Mouse (Mus musculus): ENCODE measurements around the gene Chrna3. TPM values are rescaled to one million over a fixed set of nuclear protein-coding genes. Genes with fewer than 3 reads are reported as not detected.

The Chrna3 gene
- polyA plus RNA-seq (2011; ENCODE audit: insufficient read depth, insufficient read length, low replicate concordance, missing spikeins), result not detected in 2 replicates

DNA sequence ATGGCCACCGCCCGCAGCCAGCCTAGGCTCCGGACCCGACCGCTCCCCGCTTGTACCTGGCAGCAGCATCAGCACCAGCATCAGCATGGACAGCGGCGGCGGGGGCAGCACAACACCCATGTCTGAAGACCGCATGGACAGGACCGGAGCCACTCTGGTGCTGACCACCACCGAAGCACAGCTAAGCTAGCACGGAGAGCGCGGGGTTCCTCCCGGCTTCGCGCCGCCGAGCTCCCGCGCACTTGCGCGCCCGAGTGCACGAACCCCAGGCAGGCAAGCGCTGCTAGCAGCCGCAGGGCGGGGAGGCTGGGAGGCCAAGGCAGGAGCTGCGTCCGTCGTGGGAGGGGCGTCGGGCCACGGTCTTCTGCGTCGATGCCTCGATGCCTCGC lies at the start of gene Chrna3:
Chrna3 (minus strand) TSS at position 288 of the 389 bp plus-strand sequence.
- no peak within 1 kb of the TSS for H3K27ac ChIP-seq (ENCODE audit: control insufficient read depth, insufficient read depth, low read depth, low read length, poor library complexity)
- WGBS, result 3% methylated on average over 39 of the region's 39 CpGs
- no peak within 1 kb of the TSS for H3K4me3 ChIP-seq (replicated peaks; ENCODE audit: control insufficient read depth, low read depth, low read length)
- H3K4me1 ChIP-seq (ENCODE audit: control insufficient read depth, insufficient read depth, low read length), result no peaks in the 10 kb centered on the region
- TF ChIP-seq CTCF (IDR thresholded peaks at IDR 0.05; ENCODE audit: control insufficient read depth, insufficient read depth, low read length) (no peak), POLR2A (IDR thresholded peaks at IDR 0.05; ENCODE audit: borderline replicate concordance, control insufficient read depth, low read depth, low read length) (no peak)

- TF ChIP-seq POLR2A (IDR thresholded peaks at IDR 0.05; ENCODE audit: borderline replicate concordance, control insufficient read depth, low read depth, low read length), result no peak
- TF ChIP-seq CTCF (IDR thresholded peaks at IDR 0.05; ENCODE audit: control insufficient read depth, insufficient read depth, low read length), result no peak
- WGBS, result 9% methylated on average over 5 of the region's 5 CpGs
- H3K27ac ChIP-seq (ENCODE audit: control insufficient read depth, insufficient read depth, low read depth, low read length, poor library complexity), result no peak overlapping the region
- H3K4me1 ChIP-seq (ENCODE audit: control insufficient read depth, insufficient read depth, low read length), result no peaks in the 10 kb centered on the region
- H3K4me3 ChIP-seq (replicated peaks; ENCODE audit: control insufficient read depth, low read depth, low read length), result no peak overlapping the region
Observed at GRCm38 (mm10) chr9:55067965-55068265, 41.6 kb upstream of the Chrna3 start.

- no peaks in the 10 kb centered on the region for H3K4me1 ChIP-seq (ENCODE audit: control insufficient read depth, insufficient read depth, low read length)
- 75% methylated on average over 8 of the region's 8 CpGs for WGBS
- H3K4me3 ChIP-seq (replicated peaks; ENCODE audit: control insufficient read depth, low read depth, low read length), result no peak overlapping the region
- H3K27ac ChIP-seq (ENCODE audit: control insufficient read depth, insufficient read depth, low read depth, low read length, poor library complexity), result no peak overlapping the region
- no peak for TF ChIP-seq POLR2A (IDR thresholded peaks at IDR 0.05; ENCODE audit: borderline replicate concordance, control insufficient read depth, low read depth, low read length)
- TF ChIP-seq CTCF (IDR thresholded peaks at IDR 0.05; ENCODE audit: control insufficient read depth, insufficient read depth, low read length), result no peak
Observed at GRCm38 (mm10) chr9:55067260-55067964, 41.0 kb upstream of the Chrna3 start.

GRCm38 (mm10) chr9:55065241-55065640 lies 38.9 kb upstream of the Chrna3 start:
- 80% methylated on average over 9 of the region's 9 CpGs for WGBS
- no peaks in the 10 kb centered on the region for H3K4me1 ChIP-seq (ENCODE audit: control insufficient read depth, insufficient read depth, low read length)
- H3K27ac ChIP-seq (ENCODE audit: control insufficient read depth, insufficient read depth, low read depth, low read length, poor library complexity), result no peak overlapping the region
- TF ChIP-seq CTCF (IDR thresholded peaks at IDR 0.05; ENCODE audit: control insufficient read depth, insufficient read depth, low read length), result no peak
- no peak for TF ChIP-seq POLR2A (IDR thresholded peaks at IDR 0.05; ENCODE audit: borderline replicate concordance, control insufficient read depth, low read depth, low read length)
- H3K4me3 ChIP-seq (replicated peaks; ENCODE audit: control insufficient read depth, low read depth, low read length), result no peak overlapping the region

DNA sequence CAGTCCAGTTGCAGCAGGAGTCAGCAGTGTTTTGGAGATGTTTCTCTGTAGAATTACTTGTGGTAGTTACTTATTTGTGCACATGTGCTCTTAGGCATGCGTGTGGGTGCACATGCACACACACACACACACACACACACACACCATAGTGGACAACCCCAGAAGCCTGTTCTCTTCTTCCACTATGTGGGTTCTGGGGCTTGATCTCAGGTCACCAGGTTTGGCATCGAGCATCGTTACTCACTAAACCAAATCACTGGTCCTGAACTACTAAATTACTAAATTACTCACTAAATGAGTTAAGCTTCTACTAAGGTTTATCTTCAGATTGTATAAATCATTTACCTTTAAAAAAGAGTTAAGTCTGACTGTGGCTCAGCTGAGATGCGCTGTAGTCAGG lies 31.7 kb upstream of the Chrna3 start:
- TF ChIP-seq POLR2A (IDR thresholded peaks at IDR 0.05; ENCODE audit: borderline replicate concordance, control insufficient read depth, low read depth, low read length) (no peak), CTCF (IDR thresholded peaks at IDR 0.05; ENCODE audit: control insufficient read depth, insufficient read depth, low read length) (no peak)
- whole genome bisulfite sequencing, result 80% methylated on average over 4 of the region's 4 CpGs
- no peaks in the 10 kb centered on the region for H3K4me1 ChIP-seq (ENCODE audit: control insufficient read depth, insufficient read depth, low read length)
- no peak overlapping the region for H3K27ac ChIP-seq (ENCODE audit: control insufficient read depth, insufficient read depth, low read depth, low read length, poor library complexity)
- no peak overlapping the region for H3K4me3 ChIP-seq (replicated peaks; ENCODE audit: control insufficient read depth, low read depth, low read length)

- no peak overlapping the region for H3K4me3 ChIP-seq (replicated peaks; ENCODE audit: control insufficient read depth, low read depth, low read length)
- WGBS, result 84% methylated on average over 2 of the region's 2 CpGs
- no peak for TF ChIP-seq POLR2A (IDR thresholded peaks at IDR 0.05; ENCODE audit: borderline replicate concordance, control insufficient read depth, low read depth, low read length)
- TF ChIP-seq CTCF (IDR thresholded peaks at IDR 0.05; ENCODE audit: control insufficient read depth, insufficient read depth, low read length), result no peak
- no peaks in the 10 kb centered on the region for H3K4me1 ChIP-seq (ENCODE audit: control insufficient read depth, insufficient read depth, low read length)
- no peak overlapping the region for H3K27ac ChIP-seq (ENCODE audit: control insufficient read depth, insufficient read depth, low read depth, low read length, poor library complexity)
Observed at GRCm38 (mm10) chr9:55055386-55055930, 29.1 kb upstream of the Chrna3 start.

DNA sequence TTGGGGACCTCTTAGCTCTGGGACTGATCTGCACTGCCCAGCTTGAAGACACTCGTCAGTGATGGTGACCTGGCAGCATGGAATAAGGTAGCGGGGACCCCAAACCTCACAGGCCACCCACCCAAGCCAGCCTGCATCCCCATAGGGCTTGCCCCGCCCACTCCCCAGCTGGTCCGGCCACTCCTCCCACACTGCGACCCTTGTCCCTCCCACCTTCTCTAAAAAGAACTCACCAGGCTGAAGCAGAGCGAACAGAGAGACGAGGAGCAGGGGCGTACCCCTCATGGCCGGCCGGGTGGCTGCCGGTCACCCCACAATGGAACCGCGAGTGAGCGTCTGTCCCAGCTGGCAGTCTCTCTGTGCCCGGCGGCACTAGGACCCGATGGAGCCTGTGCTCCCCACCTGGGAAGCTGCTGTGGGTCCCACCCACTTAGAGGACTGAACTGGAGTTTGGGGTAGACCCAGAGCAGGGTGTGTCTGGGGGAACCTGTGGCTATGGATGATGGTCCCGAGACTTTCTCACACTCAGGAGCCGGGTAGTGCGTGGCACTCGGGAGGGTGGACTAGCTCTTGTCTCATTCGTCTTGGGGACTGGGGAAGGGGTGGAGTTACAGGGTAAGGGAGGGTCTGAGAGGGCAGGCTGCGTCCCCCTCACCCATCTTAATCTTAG lies 22.0 kb upstream of the Chrna3 start, which contains the start of gene Chrnb4:
Chrnb4 (minus strand) TSS at position 569 of the 670 bp plus-strand sequence.
- TF ChIP-seq POLR2A (IDR thresholded peaks at IDR 0.05; ENCODE audit: borderline replicate concordance, control insufficient read depth, low read depth, low read length) (no peak), CTCF (IDR thresholded peaks at IDR 0.05; ENCODE audit: control insufficient read depth, insufficient read depth, low read length) (no peak)
- Histone ChIP-seq H3K4me1 (ENCODE audit: control insufficient read depth, insufficient read depth, low read length) (no peaks in the 10 kb centered on the region), H3K4me3 (replicated peaks; ENCODE audit: control insufficient read depth, low read depth, low read length) (no peak within 1 kb of the TSS), H3K27ac (ENCODE audit: control insufficient read depth, insufficient read depth, low read depth, low read length, poor library complexity) (no peak within 1 kb of the TSS)
- 3% methylated on average over 23 of the region's 23 CpGs for WGBS

DNA sequence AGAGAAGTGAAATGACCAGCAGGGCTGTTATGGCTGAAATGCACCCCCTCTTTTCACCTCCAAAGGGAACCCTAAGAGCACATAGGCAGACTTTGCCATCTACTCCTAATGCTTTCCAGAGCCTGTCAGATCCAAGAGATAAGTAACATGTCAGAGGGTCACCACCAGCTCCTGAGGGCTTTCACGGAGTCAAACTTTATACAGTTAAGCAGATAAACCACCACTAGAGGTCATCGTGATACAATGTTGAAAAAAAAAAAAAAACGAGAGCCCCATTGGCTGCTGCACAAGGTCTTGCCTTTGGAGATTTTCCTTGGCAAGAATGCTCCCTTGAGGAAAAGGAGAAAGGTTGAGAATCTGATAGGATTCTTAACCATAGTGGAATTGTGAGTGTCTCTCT lies 20.4 kb upstream of the Chrna3 start:
- H3K4me1 ChIP-seq (ENCODE audit: control insufficient read depth, insufficient read depth, low read length), result no peaks in the 10 kb centered on the region
- H3K4me3 ChIP-seq (replicated peaks; ENCODE audit: control insufficient read depth, low read depth, low read length), result no peak overlapping the region
- H3K27ac ChIP-seq (ENCODE audit: control insufficient read depth, insufficient read depth, low read depth, low read length, poor library complexity), result no peak overlapping the region
- 0% methylated on average over 3 of the region's 3 CpGs for WGBS
- TF ChIP-seq POLR2A (IDR thresholded peaks at IDR 0.05; ENCODE audit: borderline replicate concordance, control insufficient read depth, low read depth, low read length) (no peak), CTCF (IDR thresholded peaks at IDR 0.05; ENCODE audit: control insufficient read depth, insufficient read depth, low read length) (no peak)
